Comparison of ENCODE assay signal across 10 mouse cellular contexts in the genomic region with DNA sequence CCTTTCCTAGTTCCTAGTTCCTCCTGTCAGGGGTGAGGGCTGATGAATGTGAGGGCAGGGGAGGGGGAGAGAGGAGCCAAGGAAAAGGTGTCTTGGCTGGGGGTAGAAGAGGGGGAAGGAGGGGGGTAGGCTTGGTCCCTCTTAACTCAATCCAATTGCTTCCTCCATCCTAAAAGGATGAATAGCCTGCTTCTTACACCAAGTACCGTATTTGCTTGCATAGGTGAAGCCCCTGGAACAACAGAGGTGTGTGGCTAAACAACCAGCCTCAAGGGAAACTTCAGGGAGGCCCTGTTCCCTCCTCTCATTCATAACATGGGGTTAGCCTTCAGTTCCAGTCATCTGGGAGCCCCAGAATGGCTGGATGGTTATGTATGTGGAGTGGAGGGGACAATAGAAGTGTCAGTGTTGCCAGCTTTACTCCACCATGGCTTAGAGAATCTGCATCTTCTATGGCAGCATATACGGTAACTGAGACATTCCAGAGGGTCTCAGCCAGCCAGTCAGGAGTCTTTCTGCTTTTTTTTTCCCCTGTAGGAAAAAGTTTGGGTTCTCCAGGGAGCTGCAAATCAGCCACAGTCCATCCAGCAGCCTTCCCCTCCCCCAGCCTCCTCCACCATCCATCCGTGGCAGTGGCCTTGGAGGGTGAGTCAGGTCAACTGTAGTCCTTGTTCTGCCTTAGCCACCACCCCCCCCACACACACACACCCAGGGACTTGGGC.
A peak's percentile ranks its signal among the peaks of the same experiment; 100 is the strongest.
DNase-seq lines count a peak whose midpoint lies in the region; ATAC-seq lines count a peak whose summit lies in the region.
"Had no signal": no experiment of that assay in that cellular context is flagged by ENCODE, and none has a peak within 500 bp of the region (broad histone marks: within the 10 kb centered on the region; RNA-seq: fewer than 3 reads in every experiment).

No protein-coding gene starts in this region.

- H3K9ac ChIP-seq in heart, embryonic 13.5 days, result 0 out of 2 replicates have a peak overlapping the region, but pooled peaks have one; percentile 40
- no peak overlapping the region for H3K9ac ChIP-seq in forebrain, embryonic 14.5 days (ENCODE audit: low read length)
- H3K9ac ChIP-seq in midbrain, embryonic 12.5 days (replicated peaks), result no peak overlapping the region

- H3K4me2 ChIP-seq in heart, embryonic 13.5 days, result peak overlapping the region; percentile 34
- peak overlapping the region; percentile 28; the same call in 1 of the 2 replicates for H3K4me2 ChIP-seq in forebrain, embryonic 14.5 days (ENCODE audit: low read length)
- H3K4me2 ChIP-seq in midbrain, embryonic 12.5 days (replicated peaks), result peak overlapping the region; percentile 35

- WGBS in heart, embryonic 13.5 days, result 12% methylated on average over 3 of the region's 3 CpGs
- WGBS in forebrain, embryonic 14.5 days, result 0% methylated on average over 3 of the region's 3 CpGs
- 2% methylated on average over 3 of the region's 3 CpGs for WGBS in midbrain, embryonic 12.5 days

- H3K4me3 ChIP-seq in heart, embryonic 13.5 days, result no peak overlapping the region
- H3K4me3 ChIP-seq in forebrain, embryonic 14.5 days (ENCODE audit: low read depth, low read length), result no peak overlapping the region
- H3K4me3 ChIP-seq in midbrain, embryonic 12.5 days, result no peak overlapping the region

- H3K4me1 ChIP-seq in heart, embryonic 13.5 days, result peaks cover 19% of the 10 kb centered on the region
- peaks cover 21% of the 10 kb centered on the region for H3K4me1 ChIP-seq in forebrain, embryonic 14.5 days (ENCODE audit: control insufficient read depth, insufficient read depth, low read length)
- H3K4me1 ChIP-seq in midbrain, embryonic 12.5 days, result peaks cover 29% of the 10 kb centered on the region

- no peak overlapping the region; the same call in 1 of the 2 replicates for H3K27ac ChIP-seq in heart, embryonic 13.5 days (replicated peaks)
- no peak overlapping the region for H3K27ac ChIP-seq in forebrain, embryonic 14.5 days (ENCODE audit: low read depth, low read length)
- H3K27ac ChIP-seq in midbrain, embryonic 12.5 days (replicated peaks), result no peak overlapping the region

- peaks cover 3% of the 10 kb centered on the region; the same call in 1 of the 2 replicates for H3K9me3 ChIP-seq in heart, embryonic 13.5 days
- no peaks in the 10 kb centered on the region for H3K9me3 ChIP-seq in forebrain, embryonic 14.5 days (replicated peaks; ENCODE audit: control insufficient read depth, low read length)
- no peaks in the 10 kb centered on the region for H3K9me3 ChIP-seq in midbrain, embryonic 12.5 days

- intact Hi-C loops in heart, postnatal 14 days (cut with DNase I), result no loop called here
- intact Hi-C loops in gastrocnemius, postnatal 36 days (cut with DNase I), result no loop called here

- no peaks in the 10 kb centered on the region for H3K36me3 ChIP-seq in heart, embryonic 13.5 days
- H3K36me3 ChIP-seq in forebrain, embryonic 14.5 days (ENCODE audit: control insufficient read depth, insufficient read depth, low read length), result no peaks in the 10 kb centered on the region
- no peaks in the 10 kb centered on the region for H3K36me3 ChIP-seq in midbrain, embryonic 12.5 days

- no peak for DNase-seq in heart, postnatal 14 days
- DNase-seq in R1 (ENCODE audit: low read depth, low spot score), result peak; percentile 77
- DNase-seq in forebrain, embryonic 14.5 days (ENCODE audit: low spot score), result peak; percentile 42
- no peak for DNase-seq in gastrocnemius, postnatal 36 days
- DNase-seq: gastrocnemius, postnatal 10 days had no signal

- no peak for ATAC-seq in heart, embryonic 13.5 days (ENCODE audit: extremely low read depth, insufficient number of reproducible peaks, low FRiP score, low TSS enrichment)
- peak; percentile 63 for ATAC-seq in forebrain, embryonic 14.5 days
- peak; percentile 73 for ATAC-seq in midbrain, embryonic 12.5 days (ENCODE audit: low FRiP score, low read depth)
- no peak for ATAC-seq in erythroblast, adult 5-6 weeks (replicated peaks; ENCODE audit: low FRiP score, poor library complexity, severe bottlenecking)
- no peak for ATAC-seq in granulocyte monocyte progenitor cell, adult 5-6 weeks (replicated peaks; ENCODE audit: poor library complexity, severe bottlenecking)
- ATAC-seq: CD4-positive, CD25-positive, alpha-beta regulatory T cell, adult 4 months had no signal

- peaks cover 9% of the 10 kb centered on the region; the same call in 1 of the 2 replicates for H3K27me3 ChIP-seq in heart, embryonic 13.5 days (replicated peaks)
- no peaks in the 10 kb centered on the region for H3K27me3 ChIP-seq in forebrain, embryonic 14.5 days (replicated peaks; ENCODE audit: control insufficient read depth, insufficient read depth, low read length)
- peaks cover 14% of the 10 kb centered on the region; the same call in 1 of the 2 replicates for H3K27me3 ChIP-seq in midbrain, embryonic 12.5 days

Comparison
In these comparisons a context has a peak if more than half of its experiments do, and no peak if none do; other contexts are left out.
1. ATAC-seq: peak in forebrain, embryonic 14.5 days (single experiment) and midbrain, embryonic 12.5 days (single experiment); none in heart, embryonic 13.5 days (single experiment), erythroblast, adult 5-6 weeks (single experiment) and granulocyte monocyte progenitor cell, adult 5-6 weeks (single experiment).
2. DNase-seq: peak in R1 (single experiment) and forebrain, embryonic 14.5 days (single experiment); none in heart, postnatal 14 days (0 of 2) and gastrocnemius, postnatal 36 days (0 of 2).
3. Peak in every context shown above with its lines, with median percentiles within 50 percentile points of each other: H3K4me2 ChIP-seq.